Mouse (Mus musculus) liver, adult 2 months (tissue): ENCODE results near the gene Grin2d. TPM values are rescaled to one million over a fixed set of nuclear protein-coding genes. Genes with fewer than 3 reads are reported as not detected.

Source experiments
- DNase-seq: peaks from one replicate; pipeline ENCODE4 v3.0.0-alpha.2; 2011; ENCODE audit warnings: low read depth, low spot score; ENCODE audit errors: extremely low read depth
- H3K27ac ChIP-seq: fragments of 200-500 bp; replicated peaks from 2 replicates; pipeline ENCODE4 v1.5.1; 2012; ENCODE audit warnings: low read depth, mild to moderate bottlenecking, control low read depth, inconsistent platforms, low read length; ENCODE audit not compliant: insufficient read depth
- H3K27me3 ChIP-seq: fragments of 200-500 bp; 2 replicates; pipeline ENCODE4 v1.6.1; 2012; ENCODE audit warnings: mild to moderate bottlenecking, moderate library complexity, low read length, inconsistent platforms; ENCODE audit not compliant: control insufficient read depth, insufficient read depth
- H3K36me3 ChIP-seq: fragments of 200-500 bp; 2 replicates; pipeline ENCODE4 v1.6.1; 2012; ENCODE audit warnings: low read length, inconsistent platforms; ENCODE audit not compliant: control insufficient read depth, insufficient read depth
- H3K4me1 ChIP-seq: fragments of 200-500 bp; 2 replicates; pipeline ENCODE4 v1.6.1; 2011; ENCODE audit warnings: low read length; ENCODE audit not compliant: control insufficient read depth, insufficient read depth
- H3K4me3 ChIP-seq: fragments of 200-500 bp; 2 replicates; pipeline ENCODE4 v1.5.1; 2011; ENCODE audit warnings: low read depth, mild to moderate bottlenecking, control low read depth, low read length, moderate library complexity; ENCODE audit not compliant: insufficient read depth
- H3K79me2 ChIP-seq: fragments of 200-500 bp; 2 replicates; pipeline ENCODE4 v1.6.1; 2012; ENCODE audit warnings: inconsistent platforms, mild to moderate bottlenecking, low read length, moderate library complexity; ENCODE audit not compliant: control insufficient read depth, insufficient read depth
- H3K9ac ChIP-seq: fragments of 200-500 bp; 2 replicates; pipeline ENCODE4 v1.6.1; 2012; ENCODE audit warnings: low read depth, mild to moderate bottlenecking, control low read depth, inconsistent platforms, low read length
- CTCF ChIP-seq: fragments of 200-500 bp; IDR thresholded peaks from 2 replicates; pipeline ENCODE4 v1.5.1; 2011; ENCODE audit warnings: low read depth, low read length, control low read depth
- POLR2A ChIP-seq: fragments of 200-500 bp; IDR thresholded peaks from 2 replicates; pipeline ENCODE4 v1.6.1; 2011; ENCODE audit warnings: low read length, control low read depth; ENCODE audit not compliant: insufficient read depth; ENCODE audit errors: extremely low read depth
- WGBS: fragments of 180-500 bp; shearing (Covaris S2); methylation state at CpG from one replicate; pipeline ENCODE4 v1.1.7; 2018; 5-methylcytosine and 5-hydroxymethylcytosine counted together
- polyA plus RNA-seq: library from polyadenylated mRNA; depleted of rRNA; stranded (reverse); fragments of >200 nt; gene quantifications from 2 replicates; pipeline ENCODE4 v1.2.3, GENCODE M21; 2012
- total RNA-seq: library from RNA; depleted of rRNA; stranded (reverse); fragments of >200 nt; gene quantifications from 2 replicates; pipeline ENCODE4 v1.2.3, GENCODE M21; 2014

Grin2d gene
- total and polyA plus RNA-seq, 2 experiments: under 0.01 to 0.20 TPM

DNA sequence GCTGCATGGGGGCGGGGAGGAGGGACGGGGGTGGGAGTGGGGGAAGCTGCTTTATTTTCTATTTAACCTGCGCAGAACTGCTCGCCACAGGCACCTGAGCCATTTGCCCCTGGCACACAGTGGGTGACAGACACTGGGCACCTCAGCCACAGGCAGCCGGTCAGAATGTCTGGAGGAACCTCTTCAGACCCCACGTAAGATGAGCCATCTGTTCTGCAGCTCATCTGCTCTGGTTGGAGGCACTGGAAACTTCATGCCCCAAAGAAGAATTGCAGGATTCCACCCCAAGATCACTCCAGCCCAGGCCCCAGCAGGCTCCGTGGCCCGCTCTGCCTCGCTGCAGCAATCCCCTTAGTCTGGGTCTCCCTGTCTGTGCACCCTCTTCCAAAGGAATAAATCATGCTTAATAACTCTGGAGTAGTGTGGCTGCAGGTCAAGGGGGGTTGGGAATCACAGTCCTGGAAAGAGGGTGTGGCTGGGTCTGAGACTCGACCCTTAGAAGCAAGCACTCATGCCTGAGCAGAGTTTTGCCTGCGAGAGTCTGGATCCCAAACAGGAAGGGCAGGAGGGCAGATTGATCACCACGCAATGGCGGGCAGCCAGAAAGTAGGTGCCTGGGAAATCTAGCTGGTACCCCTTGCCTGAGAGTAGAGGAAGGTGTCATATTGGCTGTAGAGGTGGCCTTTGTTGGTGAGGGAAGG, 39.0 kb upstream of the Grin2d start:
- WGBS: 69% methylated on average over 13 of the region's 13 CpGs
- Histone ChIP-seq H3K9ac (no peak overlapping the region), H3K27me3 (no peaks in the 10 kb centered on the region), H3K79me2 (no peaks in the 10 kb centered on the region), H3K36me3 (peaks cover 2% of the 10 kb centered on the region; the same call in 1 of the 2 replicates), H3K27ac (no peak overlapping the region), H3K4me1 (no peaks in the 10 kb centered on the region), H3K4me3 (no peak overlapping the region)
- TF ChIP-seq CTCF (no peak), POLR2A (no peak)
- DNase-seq: no peak

GRCm38 (mm10) chr7:45916056-45917003, 38.2 kb upstream of the Grin2d start:
- TF ChIP-seq POLR2A (no peak), CTCF (no peak)
- peak overlapping the region; percentile 29; the same call in 1 of the 2 replicates for H3K4me3 ChIP-seq
- no peak for DNase-seq
- no peak overlapping the region for H3K27ac ChIP-seq
- no peaks in the 10 kb centered on the region for H3K79me2 ChIP-seq
- no peaks in the 10 kb centered on the region for H3K4me1 ChIP-seq
- WGBS: 72% methylated on average over 26 of the region's 26 CpGs
- H3K36me3 ChIP-seq: peaks cover 5% of the 10 kb centered on the region; the same call in 1 of the 2 replicates
- H3K27me3 ChIP-seq: no peaks in the 10 kb centered on the region
- peak overlapping the region; percentile 16; the same call in 1 of the 2 replicates for H3K9ac ChIP-seq

DNA sequence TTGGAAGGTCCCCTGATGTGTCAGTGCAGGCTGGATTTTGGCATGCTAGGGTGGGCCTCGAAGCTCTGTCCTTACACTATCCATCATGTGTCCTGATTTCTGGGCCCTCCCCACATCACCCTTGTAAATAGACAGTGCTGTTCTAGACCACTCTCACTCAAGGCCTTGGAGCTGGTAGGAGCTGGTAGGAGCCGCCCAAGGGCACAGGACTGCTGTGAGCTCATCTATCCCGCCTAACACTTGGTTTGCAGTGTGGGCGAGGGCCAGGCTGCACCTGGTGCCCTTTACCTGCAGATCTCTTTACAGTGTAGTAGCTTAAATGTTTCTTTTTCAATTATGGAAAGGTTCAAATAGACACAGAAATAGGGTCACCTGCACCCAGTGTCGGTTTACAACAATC, 36.8 kb upstream of the Grin2d start:
- Histone ChIP-seq H3K79me2 (no peaks in the 10 kb centered on the region), H3K36me3 (peaks cover 5% of the 10 kb centered on the region; the same call in 1 of the 2 replicates), H3K4me1 (no peaks in the 10 kb centered on the region), H3K4me3 (no peak overlapping the region), H3K9ac (no peak overlapping the region), H3K27ac (no peak overlapping the region), H3K27me3 (no peaks in the 10 kb centered on the region)
- TF ChIP-seq POLR2A: no peak
- no peak for TF ChIP-seq CTCF
- no peak for DNase-seq
- WGBS: 97% methylated on average over 5 of the region's 5 CpGs

- Histone ChIP-seq H3K36me3 (peaks cover 5% of the 10 kb centered on the region; the same call in 1 of the 2 replicates), H3K79me2 (no peaks in the 10 kb centered on the region), H3K9ac (no peak overlapping the region), H3K4me3 (no peak overlapping the region), H3K27me3 (no peaks in the 10 kb centered on the region), H3K27ac (no peak overlapping the region), H3K4me1 (no peaks in the 10 kb centered on the region)
- DNase-seq: no peak
- 93% methylated on average over 6 of the region's 6 CpGs for WGBS
- no peak for TF ChIP-seq CTCF
- no peak for TF ChIP-seq POLR2A
These were observed 35.9 kb upstream of the Grin2d start for GRCm38 (mm10) chr7:45914067-45914466.

DNA sequence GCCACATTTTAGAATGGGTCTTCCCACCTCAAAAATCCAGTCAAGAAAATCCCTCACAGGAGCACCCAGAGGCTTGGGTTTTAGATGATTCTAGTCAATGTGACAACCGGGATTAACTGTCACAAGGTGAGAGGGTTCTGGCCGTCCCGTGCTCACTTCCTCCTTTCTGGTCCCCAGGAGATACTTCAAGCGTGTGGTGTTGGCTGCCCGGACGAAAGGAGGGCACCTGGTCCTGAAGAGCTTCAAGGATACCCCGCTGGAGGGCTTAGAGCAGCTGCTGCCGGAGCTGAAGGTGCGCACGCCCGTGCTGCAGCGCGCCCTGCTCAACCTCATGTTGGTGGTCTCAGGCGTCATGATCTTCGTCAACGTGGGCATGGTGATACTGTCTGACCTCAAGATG, 31.0 kb upstream of the Grin2d start:
- no peaks in the 10 kb centered on the region for H3K4me1 ChIP-seq
- TF ChIP-seq POLR2A: no peak
- no peak for TF ChIP-seq CTCF
- no peaks in the 10 kb centered on the region for H3K27me3 ChIP-seq
- no peak overlapping the region for H3K4me3 ChIP-seq
- DNase-seq: no peak
- 96% methylated on average over 16 of the region's 16 CpGs for WGBS
- H3K27ac ChIP-seq: no peak overlapping the region
- H3K36me3 ChIP-seq: peaks cover 25% of the 10 kb centered on the region
- H3K79me2 ChIP-seq: no peaks in the 10 kb centered on the region
- H3K9ac ChIP-seq: no peak overlapping the region

GRCm38 (mm10) chr7:45908384-45908783, 30.2 kb upstream of the Grin2d start:
- no peak overlapping the region for H3K27ac ChIP-seq
- H3K9ac ChIP-seq: no peak overlapping the region
- H3K27me3 ChIP-seq: no peaks in the 10 kb centered on the region
- peaks cover 23% of the 10 kb centered on the region for H3K36me3 ChIP-seq
- no peaks in the 10 kb centered on the region for H3K4me1 ChIP-seq
- no peaks in the 10 kb centered on the region for H3K79me2 ChIP-seq
- H3K4me3 ChIP-seq: no peak overlapping the region
- no peak for TF ChIP-seq CTCF
- TF ChIP-seq POLR2A: no peak
- DNase-seq: no peak
